Mouse (Mus musculus): Measurements from ENCODE around the gene Hist1h2ap. TPM values are rescaled to one million over a fixed set of nuclear protein-coding genes. Genes with fewer than 3 reads are reported as not detected.

The Hist1h2ap gene
- total and polyA plus RNA-seq, 3 experiments: 727 to 3,706 TPM; not detected in 1

GRCm38 (mm10) chr13:21783255-21783617 lies 50.1 kb downstream of the Hist1h2ap start, which contains the start of gene Hist1h3i:
Gene Hist1h3i, minus strand, starts transcription at chr13:21783370.
- TF ChIP-seq POLR2AphosphoS5 (IDR thresholded peaks at IDR 0.05; ENCODE audit: borderline replicate concordance, low read depth, low read length) (peak; percentile 96; the same call in 1 of the 2 replicates), ZKSCAN1 (IDR thresholded peaks at IDR 0.05; ENCODE audit: low read depth, low read length) (no peak), POLR2A (IDR thresholded peaks at IDR 0.05; ENCODE audit: control insufficient read depth in 1 of 2, insufficient read depth in 1 of 2, low read depth in 1 of 2, low read length in 2 of 2, poor library complexity in 1 of 2) (peak in 1 of 2 experiments; percentile 96; a peak in 1 of 4 replicates)
- Histone ChIP-seq H3K36me3 (ENCODE audit: control insufficient read depth in 1 of 2, insufficient read depth in 2 of 2, low read length in 2 of 2) (peaks cover 0 to 28% of the 10 kb centered on the region in 2 experiments; a peak in 2 of 4 replicates), H3K4me3 (ENCODE audit: control insufficient read depth in 1 of 2, insufficient read depth in 1 of 2, low read depth in 2 of 2, low read length in 2 of 2) (peak within 1 kb of the TSS; percentile 36 to 44), H3K9me3 (replicated peaks; ENCODE audit: insufficient read depth, low read length) (no peaks in the 10 kb centered on the region), H3K4me1 (ENCODE audit: control insufficient read depth in 1 of 2, insufficient read depth in 2 of 2, low read length in 2 of 2) (no peaks in the 10 kb centered on the region), H3K9ac (ENCODE audit: control insufficient read depth, low read depth, low read length, poor library complexity, severe bottlenecking) (peak within 1 kb of the TSS; percentile 75), H3K79me2 (ENCODE audit: control insufficient read depth, insufficient read depth, low read length, poor library complexity) (peaks cover 8% of the 10 kb centered on the region; the same call in 1 of the 2 replicates), H3K27ac (ENCODE audit: control insufficient read depth, low read depth, low read length) (peak within 1 kb of the TSS; percentile 93), H3K27me3 (ENCODE audit: control insufficient read depth in 1 of 2, insufficient read depth in 2 of 2, low read length in 2 of 2) (no peaks in the 10 kb centered on the region)
- peak; percentile 94 for DNase-seq (ENCODE audit: low read depth, low spot score)

Other genes starting within 250 kb of the Hist1h2ap start
- not detected in 2 replicates for gene Olfr1362, start 219.5 kb downstream of the Hist1h2ap start, total RNA-seq (2012; rRNA removed)
- not detected for gene Olfr1362, start 219.5 kb downstream of the Hist1h2ap start, polyA plus RNA-seq (2012; ENCODE audit: insufficient read depth in 1 of 2, insufficient read length in 2 of 2, low read depth in 1 of 2, low replicate concordance in 2 of 2, missing spikeins in 1 of 2)
- 0.10 and 0.12 TPM in 2 replicates for gene Olfr11, start 191.0 kb downstream of the Hist1h2ap start, total RNA-seq (2012; rRNA removed)
- gene Olfr11, start 191.0 kb downstream of the Hist1h2ap start, polyA plus RNA-seq (2012; ENCODE audit: insufficient read depth in 1 of 2, insufficient read length in 2 of 2, low read depth in 1 of 2, low replicate concordance in 2 of 2, missing spikeins in 1 of 2): under 1 TPM in 1 of 2 experiments, not detected in 1; 0.19 TPM
- gene Olfr1361, start 170.1 kb downstream of the Hist1h2ap start, total RNA-seq (2012; rRNA removed): not detected in 2 replicates
- not detected for gene Olfr1361, start 170.1 kb downstream of the Hist1h2ap start, polyA plus RNA-seq (2012; ENCODE audit: insufficient read depth in 1 of 2, insufficient read length in 2 of 2, low read depth in 1 of 2, low replicate concordance in 2 of 2, missing spikeins in 1 of 2)
- gene Olfr1360, start 156.1 kb downstream of the Hist1h2ap start, total RNA-seq (2012; rRNA removed): not detected in 2 replicates
- not detected for gene Olfr1360, start 156.1 kb downstream of the Hist1h2ap start, polyA plus RNA-seq (2012; ENCODE audit: insufficient read depth in 1 of 2, insufficient read length in 2 of 2, low read depth in 1 of 2, low replicate concordance in 2 of 2, missing spikeins in 1 of 2)
- not detected in 2 replicates for gene Olfr1359, start 135.4 kb downstream of the Hist1h2ap start, total RNA-seq (2012; rRNA removed)
- gene Olfr1359, start 135.4 kb downstream of the Hist1h2ap start, polyA plus RNA-seq (2012; ENCODE audit: insufficient read depth in 1 of 2, insufficient read length in 2 of 2, low read depth in 1 of 2, low replicate concordance in 2 of 2, missing spikeins in 1 of 2): not detected
- gene Hist1h2bl, start 117.4 kb downstream of the Hist1h2ap start, total RNA-seq (2012; rRNA removed): 2,215 and 3,073 TPM in 2 replicates
- gene Hist1h2bl, start 117.4 kb downstream of the Hist1h2ap start, polyA plus RNA-seq (2012; ENCODE audit: insufficient read depth in 1 of 2, insufficient read length in 2 of 2, low read depth in 1 of 2, low replicate concordance in 2 of 2, missing spikeins in 1 of 2): 1 to 10 TPM in 1 of 2 experiments, not detected in 1; 6.7 TPM
- gene Hist1h2ai, start 117.1 kb downstream of the Hist1h2ap start, total RNA-seq (2012; rRNA removed): 1,435 and 1,802 TPM in 2 replicates
- gene Hist1h2ai, start 117.1 kb downstream of the Hist1h2ap start, polyA plus RNA-seq (2012; ENCODE audit: insufficient read depth in 1 of 2, insufficient read length in 2 of 2, low read depth in 1 of 2, low replicate concordance in 2 of 2, missing spikeins in 1 of 2): 1 to 10 TPM in 1 of 2 experiments, not detected in 1; 8.2 TPM
- gene Hist1h3h, start 115.8 kb downstream of the Hist1h2ap start, total RNA-seq (2012; rRNA removed): 3,336 and 3,710 TPM in 2 replicates
- 10 to 100 TPM in 1 of 2 experiments, not detected in 1; 18.4 TPM for gene Hist1h3h, start 115.8 kb downstream of the Hist1h2ap start, polyA plus RNA-seq (2012; ENCODE audit: insufficient read depth in 1 of 2, insufficient read length in 2 of 2, low read depth in 1 of 2, low replicate concordance in 2 of 2, missing spikeins in 1 of 2)
- 1,196 and 2,041 TPM in 2 replicates for gene Hist1h2bm, start 111.5 kb downstream of the Hist1h2ap start, total RNA-seq (2012; rRNA removed)
- 1 to 10 TPM in 1 of 2 experiments, not detected in 1; 1.7 TPM for gene Hist1h2bm, start 111.5 kb downstream of the Hist1h2ap start, polyA plus RNA-seq (2012; ENCODE audit: insufficient read depth in 1 of 2, insufficient read length in 2 of 2, low read depth in 1 of 2, low replicate concordance in 2 of 2, missing spikeins in 1 of 2)
- gene Hist1h4j, start 98.4 kb downstream of the Hist1h2ap start, total RNA-seq (2012; rRNA removed): 947 and 1,094 TPM in 2 replicates
- gene Hist1h4j, start 98.4 kb downstream of the Hist1h2ap start, polyA plus RNA-seq (2012; ENCODE audit: insufficient read depth in 1 of 2, insufficient read length in 2 of 2, low read depth in 1 of 2, low replicate concordance in 2 of 2, missing spikeins in 1 of 2): 1 to 10 TPM in 1 of 2 experiments, not detected in 1; 2.7 TPM
- gene Hist1h4k, start 83.0 kb downstream of the Hist1h2ap start, total RNA-seq (2012; rRNA removed): 3,283 and 3,531 TPM in 2 replicates
- 10 to 100 TPM in 1 of 2 experiments, not detected in 1; 19.1 TPM for gene Hist1h4k, start 83.0 kb downstream of the Hist1h2ap start, polyA plus RNA-seq (2012; ENCODE audit: insufficient read depth in 1 of 2, insufficient read length in 2 of 2, low read depth in 1 of 2, low replicate concordance in 2 of 2, missing spikeins in 1 of 2)
- 1,127 and 1,310 TPM in 2 replicates for gene Hist1h2ak, start 79.7 kb downstream of the Hist1h2ap start, total RNA-seq (2012; rRNA removed)
- gene Hist1h2ak, start 79.7 kb downstream of the Hist1h2ap start, polyA plus RNA-seq (2012; ENCODE audit: insufficient read depth in 1 of 2, insufficient read length in 2 of 2, low read depth in 1 of 2, low replicate concordance in 2 of 2, missing spikeins in 1 of 2): 10 to 100 TPM in 1 of 2 experiments, not detected in 1; 10.6 TPM
- 1,714 and 2,074 TPM in 2 replicates for gene Hist1h2bn, start 79.4 kb downstream of the Hist1h2ap start, total RNA-seq (2012; rRNA removed)
- 1 to 10 TPM in 1 of 2 experiments, not detected in 1; 5.6 TPM for gene Hist1h2bn, start 79.4 kb downstream of the Hist1h2ap start, polyA plus RNA-seq (2012; ENCODE audit: insufficient read depth in 1 of 2, insufficient read length in 2 of 2, low read depth in 1 of 2, low replicate concordance in 2 of 2, missing spikeins in 1 of 2)
- 1,140 and 1,462 TPM in 2 replicates for gene Hist1h1b, start 52.9 kb downstream of the Hist1h2ap start, total RNA-seq (2012; rRNA removed)
- 1 to 10 TPM in 1 of 2 experiments, not detected in 1; 2.9 TPM for gene Hist1h1b, start 52.9 kb downstream of the Hist1h2ap start, polyA plus RNA-seq (2012; ENCODE audit: insufficient read depth in 1 of 2, insufficient read length in 2 of 2, low read depth in 1 of 2, low replicate concordance in 2 of 2, missing spikeins in 1 of 2)
- gene Hist1h3i, start 50.1 kb downstream of the Hist1h2ap start, total RNA-seq (2012; rRNA removed): 1,321 and 1,539 TPM in 2 replicates
- 10 to 100 TPM in 1 of 2 experiments, not detected in 1; 18.1 TPM for gene Hist1h3i, start 50.1 kb downstream of the Hist1h2ap start, polyA plus RNA-seq (2012; ENCODE audit: insufficient read depth in 1 of 2, insufficient read length in 2 of 2, low read depth in 1 of 2, low replicate concordance in 2 of 2, missing spikeins in 1 of 2)
- gene Hist1h2an, start 46.3 kb downstream of the Hist1h2ap start, total RNA-seq (2012; rRNA removed): 1,204 and 1,752 TPM in 2 replicates
- gene Hist1h2an, start 46.3 kb downstream of the Hist1h2ap start, polyA plus RNA-seq (2012; ENCODE audit: insufficient read depth in 1 of 2, insufficient read length in 2 of 2, low read depth in 1 of 2, low replicate concordance in 2 of 2, missing spikeins in 1 of 2): 1,000 to 10,000 TPM in 1 of 2 experiments, 1 to 10 TPM in 1; 8.6 to 1,740 TPM
- 512 and 814 TPM in 2 replicates for gene Hist1h2bp, start 46.0 kb downstream of the Hist1h2ap start, total RNA-seq (2012; rRNA removed)
- 1 to 10 TPM in 1 of 2 experiments, not detected in 1; 3.0 TPM for gene Hist1h2bp, start 46.0 kb downstream of the Hist1h2ap start, polyA plus RNA-seq (2012; ENCODE audit: insufficient read depth in 1 of 2, insufficient read length in 2 of 2, low read depth in 1 of 2, low replicate concordance in 2 of 2, missing spikeins in 1 of 2)
- gene Hist1h2bq, start 23.3 kb downstream of the Hist1h2ap start, total RNA-seq (2012; rRNA removed): 2,195 and 3,125 TPM in 2 replicates
- 1 to 10 TPM in 1 of 2 experiments, not detected in 1; 6.2 TPM for gene Hist1h2bq, start 23.3 kb downstream of the Hist1h2ap start, polyA plus RNA-seq (2012; ENCODE audit: insufficient read depth in 1 of 2, insufficient read length in 2 of 2, low read depth in 1 of 2, low replicate concordance in 2 of 2, missing spikeins in 1 of 2)
- gene Hist1h2ao, start 23.0 kb downstream of the Hist1h2ap start, total RNA-seq (2012; rRNA removed): 1.6 TPM in 1 of 2 replicates, not detected in the other
- gene Hist1h2ao, start 23.0 kb downstream of the Hist1h2ap start, polyA plus RNA-seq (2012; ENCODE audit: insufficient read depth in 1 of 2, insufficient read length in 2 of 2, low read depth in 1 of 2, low replicate concordance in 2 of 2, missing spikeins in 1 of 2): 1,000 to 10,000 TPM in 1 of 2 experiments, not detected in 1; 1,152 TPM
- gene Hist1h4m, start 21.8 kb downstream of the Hist1h2ap start, total RNA-seq (2012; rRNA removed): 28.0 and 49.2 TPM in 2 replicates
- gene Hist1h4m, start 21.8 kb downstream of the Hist1h2ap start, polyA plus RNA-seq (2012; ENCODE audit: insufficient read depth in 1 of 2, insufficient read length in 2 of 2, low read depth in 1 of 2, low replicate concordance in 2 of 2, missing spikeins in 1 of 2): 10 to 100 TPM in 1 of 2 experiments, not detected in 1; 27.5 TPM
- 9,853 and 10,418 TPM in 2 replicates for gene Hist1h4n, start 1.3 kb downstream of the Hist1h2ap start, total RNA-seq (2012; rRNA removed)
- 1 to 10 TPM in 1 of 2 experiments, not detected in 1; 9.0 TPM for gene Hist1h4n, start 1.3 kb downstream of the Hist1h2ap start, polyA plus RNA-seq (2012; ENCODE audit: insufficient read depth in 1 of 2, insufficient read length in 2 of 2, low read depth in 1 of 2, low replicate concordance in 2 of 2, missing spikeins in 1 of 2)
- gene Hist1h2br, start 236 bp upstream of the Hist1h2ap start, total RNA-seq (2012; rRNA removed): 2,013 and 2,821 TPM in 2 replicates
- 1 to 10 TPM in 1 of 2 experiments, not detected in 1; 6.0 TPM for gene Hist1h2br, start 236 bp upstream of the Hist1h2ap start, polyA plus RNA-seq (2012; ENCODE audit: insufficient read depth in 1 of 2, insufficient read length in 2 of 2, low read depth in 1 of 2, low replicate concordance in 2 of 2, missing spikeins in 1 of 2)
- gene Zfp184, start 111.6 kb upstream of the Hist1h2ap start, total RNA-seq (2012; rRNA removed): 0.42 and 0.52 TPM in 2 replicates
- 1 to 10 TPM in 1 of 2 experiments, not detected in 1; 1.0 TPM for gene Zfp184, start 111.6 kb upstream of the Hist1h2ap start, polyA plus RNA-seq (2012; ENCODE audit: insufficient read depth in 1 of 2, insufficient read length in 2 of 2, low read depth in 1 of 2, low replicate concordance in 2 of 2, missing spikeins in 1 of 2)
- not detected in 2 replicates for gene Pom121l2, start 147.7 kb upstream of the Hist1h2ap start, total RNA-seq (2012; rRNA removed)
- gene Pom121l2, start 147.7 kb upstream of the Hist1h2ap start, polyA plus RNA-seq (2012; ENCODE audit: insufficient read depth in 1 of 2, insufficient read length in 2 of 2, low read depth in 1 of 2, low replicate concordance in 2 of 2, missing spikeins in 1 of 2): not detected
- gene Prss16, start 176.2 kb upstream of the Hist1h2ap start, total RNA-seq (2012; rRNA removed): not detected in 2 replicates
- under 1 TPM in 1 of 2 experiments, not detected in 1; 0.47 TPM for gene Prss16, start 176.2 kb upstream of the Hist1h2ap start, polyA plus RNA-seq (2012; ENCODE audit: insufficient read depth in 1 of 2, insufficient read length in 2 of 2, low read depth in 1 of 2, low replicate concordance in 2 of 2, missing spikeins in 1 of 2)
- 1,264 and 1,284 TPM in 2 replicates for gene Hist1h2ah, start 202.1 kb upstream of the Hist1h2ap start, total RNA-seq (2012; rRNA removed)
- gene Hist1h2ah, start 202.1 kb upstream of the Hist1h2ap start, polyA plus RNA-seq (2012; ENCODE audit: insufficient read depth in 1 of 2, insufficient read length in 2 of 2, low read depth in 1 of 2, low replicate concordance in 2 of 2, missing spikeins in 1 of 2): 1 to 10 TPM in 1 of 2 experiments, not detected in 1; 3.7 TPM
- gene Hist1h2bk, start 202.4 kb upstream of the Hist1h2ap start, total RNA-seq (2012; rRNA removed): 2,495 and 3,316 TPM in 2 replicates
- gene Hist1h2bk, start 202.4 kb upstream of the Hist1h2ap start, polyA plus RNA-seq (2012; ENCODE audit: insufficient read depth in 1 of 2, insufficient read length in 2 of 2, low read depth in 1 of 2, low replicate concordance in 2 of 2, missing spikeins in 1 of 2): 1 to 10 TPM in 1 of 2 experiments, not detected in 1; 5.7 TPM
- gene Hist1h4i, start 207.9 kb upstream of the Hist1h2ap start, total RNA-seq (2012; rRNA removed): 1,065 and 1,370 TPM in 2 replicates
- 10 to 100 TPM in 1 of 2 experiments, not detected in 1; 10.4 TPM for gene Hist1h4i, start 207.9 kb upstream of the Hist1h2ap start, polyA plus RNA-seq (2012; ENCODE audit: insufficient read depth in 1 of 2, insufficient read length in 2 of 2, low read depth in 1 of 2, low replicate concordance in 2 of 2, missing spikeins in 1 of 2)
- gene Hist1h2ag, start 209.4 kb upstream of the Hist1h2ap start, total RNA-seq (2012; rRNA removed): 766 and 975 TPM in 2 replicates
- gene Hist1h2ag, start 209.4 kb upstream of the Hist1h2ap start, polyA plus RNA-seq (2012; ENCODE audit: insufficient read depth in 1 of 2, insufficient read length in 2 of 2, low read depth in 1 of 2, low replicate concordance in 2 of 2, missing spikeins in 1 of 2): 1 to 10 TPM in 1 of 2 experiments, not detected in 1; 5.9 TPM
- gene Hist1h2bj, start 209.7 kb upstream of the Hist1h2ap start, total RNA-seq (2012; rRNA removed): 2,032 and 2,655 TPM in 2 replicates
- 1 to 10 TPM in 1 of 2 experiments, not detected in 1; 4.7 TPM for gene Hist1h2bj, start 209.7 kb upstream of the Hist1h2ap start, polyA plus RNA-seq (2012; ENCODE audit: insufficient read depth in 1 of 2, insufficient read length in 2 of 2, low read depth in 1 of 2, low replicate concordance in 2 of 2, missing spikeins in 1 of 2)